In the genomic region with DNA sequence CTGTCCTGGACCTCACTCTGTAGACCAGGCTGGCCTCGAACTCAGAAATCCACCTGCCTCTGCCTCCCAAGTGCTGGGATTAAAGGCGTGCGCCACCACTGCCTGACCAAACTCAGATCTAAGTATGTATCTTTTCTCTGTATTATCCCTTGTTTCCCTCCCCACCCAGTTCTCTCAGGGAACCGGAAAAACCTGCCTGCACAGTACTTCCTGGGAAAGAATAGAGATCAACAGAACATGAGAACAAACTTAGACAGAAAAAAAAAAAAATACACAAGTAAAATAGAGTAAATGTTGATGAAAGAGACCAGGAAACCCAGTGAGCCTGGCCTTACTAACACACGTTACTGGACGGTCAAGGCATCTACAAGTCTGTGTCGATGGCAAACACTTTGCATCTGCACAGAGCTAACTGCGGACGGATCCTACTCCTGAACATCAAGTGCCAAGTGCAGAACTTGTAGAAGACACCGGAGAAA, we compare ENCODE assay signal across 8 mouse cellular contexts. TPM values are rescaled to one million over a fixed set of nuclear protein-coding genes. Genes with fewer than 3 reads are reported as not detected.
A peak's percentile ranks its signal among the peaks of the same experiment; 100 is the strongest.
DNase-seq lines count a peak whose midpoint lies in the region; ATAC-seq and TF ChIP-seq lines count a peak whose summit lies in the region.
"Not testable (repeated sequence)": the region's sequence is repeated elsewhere in the genome, so short reads cannot be mapped to it uniquely, and the experiment has no call there.

No protein-coding gene starts in this region.

- WGBS in heart, embryonic 11.5 days (ENCODE audit: insufficient replicate concordance) = 32% methylated on average over 10 of the region's 10 CpGs
- 38% methylated on average over 10 of the region's 10 CpGs for WGBS in limb, embryonic 12.5 days
- WGBS in lung, embryonic 15.5 days = 19% methylated on average over 10 of the region's 10 CpGs
- WGBS in midbrain, embryonic 16.5 days = 31% methylated on average over 10 of the region's 10 CpGs
- WGBS in stomach, postnatal 0 days = 21% methylated on average over 10 of the region's 10 CpGs

- 0 out of 2 replicates have a peak overlapping the region, but pooled peaks have one; percentile 49 for H3K9ac ChIP-seq in heart, embryonic 11.5 days (ENCODE audit: low read depth, low read length)
- not testable (repeated sequence) for H3K9ac ChIP-seq in limb, embryonic 12.5 days (replicated peaks); stomach, postnatal 0 days (ENCODE audit: low read length)
- H3K9ac ChIP-seq in lung, embryonic 15.5 days = peak overlapping the region; percentile 55
- peak overlapping the region; percentile 56; the same call in 1 of the 2 replicates for H3K9ac ChIP-seq in midbrain, embryonic 16.5 days (ENCODE audit: low read depth, low read length)

- TF ChIP-seq CTCF in stomach, postnatal 0 days (IDR thresholded peaks at IDR 0.05; ENCODE audit: low read depth) = not testable (repeated sequence)

- H3K4me1 ChIP-seq in erythroblast, embryonic 14.5 days (ENCODE audit: control insufficient read depth) = peaks cover 24% of the 10 kb centered on the region
- H3K4me1 ChIP-seq in heart, embryonic 11.5 days (ENCODE audit: control insufficient read depth, insufficient read depth, low read length); limb, embryonic 12.5 days (replicated peaks); lung, embryonic 15.5 days; midbrain, embryonic 16.5 days (ENCODE audit: control insufficient read depth, insufficient read depth, low read length); stomach, postnatal 0 days (replicated peaks; ENCODE audit: control insufficient read depth, insufficient read depth): not testable (repeated sequence)

- not testable (repeated sequence) for H3K9me3 ChIP-seq in erythroblast, embryonic 14.5 days (ENCODE audit: control insufficient read depth, low read length); heart, embryonic 11.5 days (replicated peaks; ENCODE audit: control insufficient read depth, low read length); limb, embryonic 12.5 days; lung, embryonic 15.5 days; midbrain, embryonic 16.5 days (replicated peaks; ENCODE audit: control insufficient read depth, low read length, poor library complexity, severe bottlenecking); stomach, postnatal 0 days (ENCODE audit: control insufficient read depth, low read length)

- H3K4me3 ChIP-seq in erythroblast, embryonic 14.5 days (replicated peaks) = peak overlapping the region; percentile 67
- peak overlapping the region; percentile 51 for H3K4me3 ChIP-seq in heart, embryonic 11.5 days (ENCODE audit: low read depth, low read length)
- H3K4me3 ChIP-seq in limb, embryonic 12.5 days (replicated peaks) = peak overlapping the region; percentile 51
- peak overlapping the region; percentile 57 for H3K4me3 ChIP-seq in lung, embryonic 15.5 days
- peak overlapping the region; percentile 48 for H3K4me3 ChIP-seq in midbrain, embryonic 16.5 days (ENCODE audit: low read depth, low read length)
- H3K4me3 ChIP-seq in stomach, postnatal 0 days (ENCODE audit: low read depth, low read length) = peak overlapping the region; percentile 45

- H3K36me3 ChIP-seq in erythroblast, embryonic 14.5 days (ENCODE audit: control insufficient read depth); heart, embryonic 11.5 days (ENCODE audit: control insufficient read depth, insufficient read depth, low read length); lung, embryonic 15.5 days; midbrain, embryonic 16.5 days (ENCODE audit: control insufficient read depth, insufficient read depth, low read length); stomach, postnatal 0 days (ENCODE audit: control insufficient read depth, insufficient read depth, low read length): not testable (repeated sequence)
- H3K36me3 ChIP-seq in limb, embryonic 12.5 days = peaks cover 14% of the 10 kb centered on the region

- TF ChIP-seq EP300 in stomach, postnatal 0 days (optimal IDR thresholded peaks at IDR 0.05) = not testable (repeated sequence)

- H3K27me3 ChIP-seq in erythroblast, embryonic 14.5 days (ENCODE audit: control insufficient read depth); heart, embryonic 11.5 days (ENCODE audit: control insufficient read depth, insufficient read depth, low read length); limb, embryonic 12.5 days; lung, embryonic 15.5 days; midbrain, embryonic 16.5 days (ENCODE audit: control insufficient read depth, insufficient read depth, low read depth, low read length); stomach, postnatal 0 days (ENCODE audit: control insufficient read depth, insufficient read depth, low read length): not testable (repeated sequence)

- peak overlapping the region; percentile 85 for H3K4me2 ChIP-seq in heart, embryonic 11.5 days
- H3K4me2 ChIP-seq in limb, embryonic 12.5 days = peak overlapping the region; percentile 81
- H3K4me2 ChIP-seq in lung, embryonic 15.5 days = peak overlapping the region; percentile 93
- peak overlapping the region; percentile 82 for H3K4me2 ChIP-seq in midbrain, embryonic 16.5 days (ENCODE audit: low read length)
- H3K4me2 ChIP-seq in stomach, postnatal 0 days (replicated peaks; ENCODE audit: low read depth) = peak overlapping the region; percentile 75

- peak overlapping the region; percentile 90 for H3K27ac ChIP-seq in heart, embryonic 11.5 days (ENCODE audit: low read depth, low read length)
- peak overlapping the region; percentile 89 for H3K27ac ChIP-seq in limb, embryonic 12.5 days
- peak overlapping the region; percentile 92 for H3K27ac ChIP-seq in lung, embryonic 15.5 days
- H3K27ac ChIP-seq in midbrain, embryonic 16.5 days (ENCODE audit: low read length) = peak overlapping the region; percentile 86
- H3K27ac ChIP-seq in stomach, postnatal 0 days (replicated peaks) = peak overlapping the region; percentile 94

- DNase-seq in R1 (ENCODE audit: low read depth, low spot score) = peak; percentile 63
- DNase-seq in stomach, postnatal 0 days (ENCODE audit: low spot score) = peak; percentile 77

- ATAC-seq in heart, embryonic 11.5 days (replicated peaks; ENCODE audit: insufficient number of reproducible peaks, low FRiP score, low TSS enrichment); limb, embryonic 12.5 days (ENCODE audit: insufficient number of reproducible peaks, insufficient read depth, low FRiP score, low TSS enrichment, low read depth); lung, embryonic 15.5 days (ENCODE audit: borderline replicate concordance, extremely low read depth, low FRiP score, low TSS enrichment); midbrain, embryonic 16.5 days: not testable (repeated sequence)
- ATAC-seq in inflammation-experienced regulatory T-cells, adult 6 months = peak; percentile 1
- peak; percentile 77 for ATAC-seq in stomach, postnatal 0 days (ENCODE audit: low FRiP score, low TSS enrichment)

RNA-seq across cellular contexts. Expression of a gene that starts 4.9 kb away (rescaled TPM):
- not detected in 2 replicates for polyA plus RNA-seq in erythroblast, embryonic 14.5 days (2012)
- 3.6 and 4.1 TPM in 2 replicates for polyA plus RNA-seq in heart, embryonic 11.5 days (2014; fragmentation: Nextera tagmentation; extraction: Ambion mirVana)
- 10 to 100 TPM in 2 of 3 experiments, 1 to 10 TPM in 1; 8.1 to 20.3 (median 17.7) TPM for polyA plus RNA-seq in inflammation-experienced regulatory T-cells, adult 6 months (2017; shearing (Covaris generic))
- 5.0 and 7.0 TPM in 2 replicates for polyA plus RNA-seq in limb, embryonic 12.5 days (2016; fragmentation: Nextera tagmentation; extraction: Ambion mirVana)
- polyA plus RNA-seq in lung, embryonic 15.5 days (2015; fragmentation: Nextera tagmentation; extraction: Ambion mirVana) = 6.7 and 6.8 TPM in 2 replicates
- 10.1 and 11.2 TPM in 2 replicates for polyA plus RNA-seq in midbrain, embryonic 16.5 days (2015; fragmentation: Nextera tagmentation; extraction: Ambion mirVana)
- polyA plus RNA-seq in stomach, postnatal 0 days (2015; fragmentation: Nextera tagmentation; extraction: Ambion mirVana) = 4.9 and 5.8 TPM in 2 replicates

RNA-seq across cellular contexts. Expression of a gene that starts 8.0 kb away (rescaled TPM):
- 0.34 and 0.37 TPM in 2 replicates for polyA plus RNA-seq in erythroblast, embryonic 14.5 days (2012)
- polyA plus RNA-seq in heart, embryonic 11.5 days (2014; fragmentation: Nextera tagmentation; extraction: Ambion mirVana) = 0.19 and 0.20 TPM in 2 replicates
- polyA plus RNA-seq in inflammation-experienced regulatory T-cells, adult 6 months (2017; shearing (Covaris generic)) = 10 to 100 TPM; 50.3 to 70.8 (median 50.4) TPM
- polyA plus RNA-seq in limb, embryonic 12.5 days (2016; fragmentation: Nextera tagmentation; extraction: Ambion mirVana) = 1.6 TPM in 2 replicates
- 1.4 and 2.1 TPM in 2 replicates for polyA plus RNA-seq in lung, embryonic 15.5 days (2015; fragmentation: Nextera tagmentation; extraction: Ambion mirVana)
- polyA plus RNA-seq in midbrain, embryonic 16.5 days (2015; fragmentation: Nextera tagmentation; extraction: Ambion mirVana) = 6.0 and 7.1 TPM in 2 replicates
- 2.7 and 3.1 TPM in 2 replicates for polyA plus RNA-seq in stomach, postnatal 0 days (2015; fragmentation: Nextera tagmentation; extraction: Ambion mirVana)

RNA-seq across cellular contexts. Expression of a gene that starts 14.5 kb away (rescaled TPM):
- polyA plus RNA-seq in erythroblast, embryonic 14.5 days (2012) = 1.6 and 1.7 TPM in 2 replicates
- polyA plus RNA-seq in heart, embryonic 11.5 days (2014; fragmentation: Nextera tagmentation; extraction: Ambion mirVana) = 15.5 and 18.1 TPM in 2 replicates
- 10 to 100 TPM; 25.6 to 36.5 (median 33.0) TPM for polyA plus RNA-seq in inflammation-experienced regulatory T-cells, adult 6 months (2017; shearing (Covaris generic))
- polyA plus RNA-seq in limb, embryonic 12.5 days (2016; fragmentation: Nextera tagmentation; extraction: Ambion mirVana) = 24.6 and 26.6 TPM in 2 replicates
- 26.4 and 28.3 TPM in 2 replicates for polyA plus RNA-seq in lung, embryonic 15.5 days (2015; fragmentation: Nextera tagmentation; extraction: Ambion mirVana)
- 21.2 and 24.6 TPM in 2 replicates for polyA plus RNA-seq in midbrain, embryonic 16.5 days (2015; fragmentation: Nextera tagmentation; extraction: Ambion mirVana)
- polyA plus RNA-seq in stomach, postnatal 0 days (2015; fragmentation: Nextera tagmentation; extraction: Ambion mirVana) = 12.5 and 12.6 TPM in 2 replicates

RNA-seq across cellular contexts. Expression of a gene that starts 25.8 kb away (rescaled TPM):
- polyA plus RNA-seq in erythroblast, embryonic 14.5 days (2012) = not detected in 2 replicates
- 10.8 and 11.9 TPM in 2 replicates for polyA plus RNA-seq in heart, embryonic 11.5 days (2014; fragmentation: Nextera tagmentation; extraction: Ambion mirVana)
- under 1 TPM in 1 of 3 experiments, not detected in 2; 0.40 TPM for polyA plus RNA-seq in inflammation-experienced regulatory T-cells, adult 6 months (2017; shearing (Covaris generic))
- 52.6 and 54.1 TPM in 2 replicates for polyA plus RNA-seq in limb, embryonic 12.5 days (2016; fragmentation: Nextera tagmentation; extraction: Ambion mirVana)
- 6.7 and 8.3 TPM in 2 replicates for polyA plus RNA-seq in lung, embryonic 15.5 days (2015; fragmentation: Nextera tagmentation; extraction: Ambion mirVana)
- 185 and 187 TPM in 2 replicates for polyA plus RNA-seq in midbrain, embryonic 16.5 days (2015; fragmentation: Nextera tagmentation; extraction: Ambion mirVana)
- polyA plus RNA-seq in stomach, postnatal 0 days (2015; fragmentation: Nextera tagmentation; extraction: Ambion mirVana) = 3.2 and 3.4 TPM in 2 replicates

RNA-seq across cellular contexts. Expression of a gene that starts 41.9 kb away (rescaled TPM):
- not detected in 2 replicates for polyA plus RNA-seq in erythroblast, embryonic 14.5 days (2012)
- polyA plus RNA-seq in heart, embryonic 11.5 days (2014; fragmentation: Nextera tagmentation; extraction: Ambion mirVana) = 5.0 and 5.2 TPM in 2 replicates
- under 1 TPM in 1 of 3 experiments, not detected in 2; 0.98 TPM for polyA plus RNA-seq in inflammation-experienced regulatory T-cells, adult 6 months (2017; shearing (Covaris generic))
- 42.4 and 43.2 TPM in 2 replicates for polyA plus RNA-seq in limb, embryonic 12.5 days (2016; fragmentation: Nextera tagmentation; extraction: Ambion mirVana)
- polyA plus RNA-seq in lung, embryonic 15.5 days (2015; fragmentation: Nextera tagmentation; extraction: Ambion mirVana) = 7.7 and 8.1 TPM in 2 replicates
- 200 and 218 TPM in 2 replicates for polyA plus RNA-seq in midbrain, embryonic 16.5 days (2015; fragmentation: Nextera tagmentation; extraction: Ambion mirVana)
- polyA plus RNA-seq in stomach, postnatal 0 days (2015; fragmentation: Nextera tagmentation; extraction: Ambion mirVana) = 2.7 and 3.5 TPM in 2 replicates
